Mouse (Mus musculus) limb, embryonic 11.5 days (tissue): ENCODE measurements around the gene Tnrc18. TPM values are rescaled to one million over a fixed set of nuclear protein-coding genes. Genes with fewer than 3 reads are reported as not detected.

Experiments
- ATAC-seq: fragments of 200-750 bp; cut with Nextera tagmentation; 2 replicates; pipeline ENCODE4 v1.8.0; 2017; ENCODE audit warnings: low read depth; ENCODE audit not compliant: insufficient number of reproducible peaks, low FRiP score, low TSS enrichment
- DNase-seq: peaks from one replicate; pipeline ENCODE4 v3.0.0-alpha.2; 2015; ENCODE audit warnings: low spot score
- H3K27ac ChIP-seq: fragments of 300-500 bp; sonication (generic); replicated peaks from 2 replicates; pipeline ENCODE4 v1.5.1; 2014; ENCODE audit warnings: low read depth, mild to moderate bottlenecking, low read length
- H3K27me3 ChIP-seq: fragments of 300-500 bp; sonication (generic); 2 replicates; pipeline ENCODE4 v1.6.1; 2014; ENCODE audit warnings: mild to moderate bottlenecking, low read length, mixed read lengths; ENCODE audit not compliant: control insufficient read depth, insufficient read depth
- H3K36me3 ChIP-seq: fragments of 300-500 bp; sonication (generic); 2 replicates; pipeline ENCODE4 v1.6.1; 2014; ENCODE audit warnings: mild to moderate bottlenecking, low read length, moderate library complexity, mixed read lengths; ENCODE audit not compliant: control insufficient read depth, insufficient read depth
- H3K4me1 ChIP-seq: fragments of 300-500 bp; sonication (generic); 2 replicates; pipeline ENCODE4 v1.6.1; 2014; ENCODE audit warnings: low read length, mixed read lengths; ENCODE audit not compliant: control insufficient read depth, insufficient read depth
- H3K4me2 ChIP-seq: fragments of 300-500 bp; sonication (generic); 2 replicates; pipeline ENCODE4 v1.6.1; 2014; ENCODE audit warnings: low read depth, mild to moderate bottlenecking, moderate library complexity; ENCODE audit not compliant: severe bottlenecking
- H3K4me3 ChIP-seq: fragments of 300-500 bp; sonication (generic); 2 replicates; pipeline ENCODE4 v1.5.1; 2014; ENCODE audit warnings: low read depth, low read length
- H3K9ac ChIP-seq: fragments of 300-500 bp; sonication (generic); 2 replicates; pipeline ENCODE4 v1.6.1; 2014; ENCODE audit warnings: mild to moderate bottlenecking, low read length
- H3K9me3 ChIP-seq: fragments of 300-500 bp; sonication (generic); 2 replicates; pipeline ENCODE4 v1.6.1; 2016; ENCODE audit warnings: low read length; ENCODE audit not compliant: control insufficient read depth
- WGBS: fragments of 180-500 bp; shearing (Covaris S2); extraction: QIAGEN DNeasy Blood & Tissue Kit; methylation state at CpG from one replicate; pipeline ENCODE4 v1.1.7; 2014; 5-methylcytosine and 5-hydroxymethylcytosine counted together
- polyA plus RNA-seq: library from polyadenylated mRNA; unstranded; fragments of >200 nt; fragmentation: Nextera tagmentation; extraction: Ambion mirVana; gene quantifications from 2 replicates; pipeline ENCODE4 v1.2.1, GENCODE M21; 2014

Gene Tnrc18
- polyA plus RNA-seq, 1 experiment from 2014 or later = 42.2 TPM

DNA sequence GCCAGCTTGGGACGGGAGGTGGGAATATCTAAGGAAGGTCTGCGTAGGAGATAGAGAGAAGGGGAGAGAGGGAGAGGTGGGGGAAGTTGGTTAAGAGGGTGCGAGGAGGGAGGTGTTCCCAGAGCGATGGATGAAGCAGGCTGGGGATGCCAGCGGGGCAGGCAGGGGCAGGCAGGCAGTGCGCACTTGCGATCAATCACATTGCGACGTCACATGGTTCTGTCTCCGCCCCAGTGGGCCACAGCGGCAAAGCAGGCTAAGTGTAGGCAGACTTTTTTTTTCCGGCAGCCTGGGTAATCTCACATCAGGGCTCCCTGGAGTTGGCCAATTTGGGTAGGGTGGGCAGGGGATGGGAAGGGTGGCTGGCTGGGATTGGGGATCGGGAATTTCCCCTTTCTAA is 65.2 kb downstream of the Tnrc18 start:
- DNase-seq (no peak), ATAC-seq (no peak)
- no peaks in the 10 kb centered on the region for H3K4me1 ChIP-seq
- H3K4me2 ChIP-seq = no peak overlapping the region
- no peaks in the 10 kb centered on the region for H3K9me3 ChIP-seq
- WGBS = 39% methylated on average over 13 of the region's 13 CpGs
- H3K27ac ChIP-seq = no peak overlapping the region
- H3K9ac ChIP-seq = no peak overlapping the region
- no peak overlapping the region for H3K4me3 ChIP-seq
- H3K36me3 ChIP-seq = peaks cover 18% of the 10 kb centered on the region; the same call in 1 of the 2 replicates
- H3K27me3 ChIP-seq = no peaks in the 10 kb centered on the region

DNA sequence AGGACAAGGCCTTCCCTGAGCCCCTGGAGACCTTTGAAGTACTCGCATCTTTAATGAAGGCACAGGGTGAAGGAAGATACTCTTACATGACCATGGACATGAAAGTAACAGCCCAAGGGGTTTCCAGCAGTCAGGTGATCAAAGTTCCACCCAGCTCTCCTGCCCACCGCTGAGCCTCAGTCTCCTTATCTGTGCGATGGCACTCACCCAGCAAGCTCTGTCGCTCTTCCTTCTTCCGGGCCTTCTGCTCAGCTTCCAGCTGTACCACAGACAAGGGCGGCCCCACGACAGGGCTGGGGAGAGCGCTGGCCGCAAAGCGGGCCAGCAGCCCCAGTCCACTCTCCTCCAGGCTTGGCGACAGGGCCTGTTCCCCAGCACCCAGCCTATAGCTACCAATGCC is 67.3 kb downstream of the Tnrc18 start:
- Histone ChIP-seq H3K9ac (no peak overlapping the region), H3K4me1 (no peaks in the 10 kb centered on the region), H3K27ac (no peak overlapping the region), H3K9me3 (no peaks in the 10 kb centered on the region), H3K27me3 (no peaks in the 10 kb centered on the region), H3K36me3 (peaks cover 11% of the 10 kb centered on the region; the same call in 1 of the 2 replicates), H3K4me3 (no peak overlapping the region), H3K4me2 (no peak overlapping the region)
- ATAC-seq = no peak
- DNase-seq = no peak
- 87% methylated on average over 11 of the region's 11 CpGs for WGBS

DNA sequence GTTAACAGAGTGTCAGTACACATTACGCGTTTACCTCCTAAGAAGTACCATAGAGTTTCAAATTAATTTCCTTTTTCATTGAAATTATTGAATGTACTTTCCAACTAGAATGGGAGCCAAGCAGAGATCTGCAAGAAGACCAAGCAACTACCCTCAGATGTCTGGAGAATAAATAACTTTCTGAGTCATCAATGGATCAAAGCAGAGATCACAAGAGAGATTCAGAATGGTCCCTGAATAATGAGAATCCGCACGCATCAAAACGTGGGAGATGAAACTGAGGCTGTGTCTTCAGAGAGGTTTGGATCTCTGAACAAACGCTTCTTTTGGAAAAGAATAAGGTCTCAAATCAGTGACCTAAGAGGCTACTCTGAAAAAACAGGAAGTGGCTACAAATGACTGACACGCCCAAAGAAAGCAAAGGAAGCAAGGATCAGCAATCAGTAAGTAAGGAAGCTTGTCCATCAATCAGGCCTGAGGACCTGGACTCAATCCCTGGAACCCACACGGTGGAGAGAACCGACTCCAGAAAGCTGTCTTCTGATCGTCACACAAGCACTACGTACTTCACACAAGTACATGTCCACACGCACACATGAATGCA is 70.3 kb downstream of the Tnrc18 start:
- Histone ChIP-seq H3K4me2 (no peak overlapping the region), H3K9ac (no peak overlapping the region), H3K4me1 (no peaks in the 10 kb centered on the region), H3K27ac (no peak overlapping the region), H3K36me3 (peaks cover 25% of the 10 kb centered on the region), H3K4me3 (no peak overlapping the region), H3K27me3 (no peaks in the 10 kb centered on the region), H3K9me3 (no peaks in the 10 kb centered on the region; the same call in 1 of the 2 replicates)
- no peak for ATAC-seq
- 89% methylated on average over 12 of the region's 12 CpGs for WGBS
- no peak for DNase-seq

DNA sequence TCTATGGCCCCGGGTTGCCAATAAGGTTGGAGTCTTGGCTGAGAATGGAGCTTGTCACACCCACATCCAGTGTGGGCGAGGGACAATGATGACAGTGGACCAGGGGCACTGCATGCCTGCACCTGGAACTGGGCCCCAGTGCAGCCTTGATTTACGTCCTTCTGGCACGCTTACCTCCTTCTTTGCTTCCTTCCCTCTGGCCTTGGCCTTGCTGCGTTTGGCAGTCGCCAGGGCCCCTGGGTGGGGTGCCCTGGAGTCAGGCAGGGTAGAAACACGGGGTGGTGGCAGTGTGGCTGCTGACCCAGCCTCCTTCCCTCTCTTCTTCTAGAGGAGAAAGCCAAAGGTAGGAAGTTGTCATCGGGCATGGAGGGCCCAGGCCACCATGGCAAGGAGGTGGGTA is 77.5 kb downstream of the Tnrc18 start:
- Histone ChIP-seq H3K27me3 (no peaks in the 10 kb centered on the region), H3K9ac (no peak overlapping the region), H3K4me1 (no peaks in the 10 kb centered on the region), H3K4me3 (no peak overlapping the region), H3K27ac (no peak overlapping the region), H3K36me3 (peaks cover 43% of the 10 kb centered on the region), H3K4me2 (no peak overlapping the region), H3K9me3 (no peaks in the 10 kb centered on the region; the same call in 1 of the 2 replicates)
- DNase-seq (no peak), ATAC-seq (no peak)
- 85% methylated on average over 8 of the region's 8 CpGs for WGBS

DNA sequence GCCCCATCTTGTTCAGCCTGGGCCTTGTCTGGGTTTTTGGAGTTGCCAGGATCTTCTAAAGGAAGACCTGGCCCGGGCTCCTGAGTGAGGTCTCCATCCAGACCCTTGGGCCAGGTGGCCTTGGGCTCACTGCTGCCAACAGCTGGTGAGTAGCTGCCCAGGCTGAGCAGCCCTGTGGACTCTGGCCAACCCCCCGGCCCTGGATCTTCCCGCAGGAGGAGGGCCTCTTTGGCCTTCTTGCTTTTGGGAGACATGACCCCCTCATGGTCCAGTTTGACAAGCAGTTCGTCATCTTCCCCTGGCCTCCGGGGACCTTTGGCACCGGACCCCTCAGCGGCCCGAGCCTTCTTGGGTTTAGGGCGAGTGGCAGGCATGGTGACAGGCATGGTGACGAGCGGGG is 85.5 kb downstream of the Tnrc18 start:
- ATAC-seq (no peak), DNase-seq (no peak)
- WGBS = 94% methylated on average over 11 of the region's 11 CpGs
- Histone ChIP-seq H3K4me3 (no peak overlapping the region), H3K4me1 (no peaks in the 10 kb centered on the region), H3K27ac (no peak overlapping the region), H3K9me3 (no peaks in the 10 kb centered on the region), H3K36me3 (peaks cover 70% of the 10 kb centered on the region), H3K9ac (no peak overlapping the region), H3K4me2 (no peak overlapping the region), H3K27me3 (no peaks in the 10 kb centered on the region)

DNA sequence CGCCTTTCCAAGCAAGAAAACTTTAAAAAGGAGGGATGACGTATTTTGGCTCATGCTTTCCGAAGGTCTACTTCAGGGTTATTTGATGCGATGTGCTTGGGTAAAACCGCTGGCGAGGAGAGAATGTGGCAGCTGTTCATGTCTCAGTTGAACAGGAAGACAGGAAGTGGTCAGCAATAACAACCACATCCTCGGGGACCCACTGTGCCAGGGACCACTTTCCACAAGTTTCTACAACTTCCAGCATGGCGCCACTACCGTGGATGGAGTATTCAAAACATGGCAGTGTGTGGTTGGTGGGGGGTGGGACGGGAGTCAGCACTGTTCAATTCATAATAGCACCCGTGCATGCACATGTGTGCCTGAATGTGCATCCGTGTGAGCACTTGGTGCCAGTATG is 87.2 kb downstream of the Tnrc18 start:
- peaks cover 73% of the 10 kb centered on the region for H3K36me3 ChIP-seq
- no peaks in the 10 kb centered on the region for H3K27me3 ChIP-seq
- ATAC-seq = no peak
- no peak overlapping the region for H3K4me3 ChIP-seq
- WGBS = 93% methylated on average over 12 of the region's 12 CpGs
- no peak overlapping the region for H3K9ac ChIP-seq
- no peak for DNase-seq
- H3K4me1 ChIP-seq = no peaks in the 10 kb centered on the region
- no peak overlapping the region for H3K4me2 ChIP-seq
- no peaks in the 10 kb centered on the region for H3K9me3 ChIP-seq
- no peak overlapping the region for H3K27ac ChIP-seq

- 97% methylated on average over 16 of the region's 16 CpGs for WGBS
- no peak overlapping the region for H3K9ac ChIP-seq
Measured at GRCm38 (mm10) chr5:142728301-142728700, 89.2 kb downstream of the Tnrc18 start.

GRCm38 (mm10) chr5:142726748-142727147 is 90.7 kb downstream of the Tnrc18 start:
- no peaks in the 10 kb centered on the region for H3K27me3 ChIP-seq
- no peak for ATAC-seq
- no peak overlapping the region for H3K9ac ChIP-seq
- no peak overlapping the region for H3K4me3 ChIP-seq
- H3K36me3 ChIP-seq = peaks cover 47% of the 10 kb centered on the region
- WGBS = 85% methylated on average over 6 of the region's 6 CpGs
- no peaks in the 10 kb centered on the region for H3K9me3 ChIP-seq
- no peak overlapping the region for H3K4me2 ChIP-seq
- 0 out of 2 replicates have a peak, but pooled peaks cover 4% of the 10 kb centered on the region for H3K4me1 ChIP-seq
- DNase-seq = no peak
- no peak overlapping the region for H3K27ac ChIP-seq

More at GRCm38 (mm10) chr5:142728301-142728700, 89.2 kb downstream of the Tnrc18 start:
- no peak overlapping the region for H3K4me2 ChIP-seq
- peaks cover 57% of the 10 kb centered on the region for H3K36me3 ChIP-seq
- DNase-seq (no peak), ATAC-seq (no peak)
- H3K27me3 ChIP-seq = no peaks in the 10 kb centered on the region
- no peak overlapping the region for H3K4me3 ChIP-seq
- H3K4me1 ChIP-seq = 0 out of 2 replicates have a peak, but pooled peaks cover 4% of the 10 kb centered on the region
- H3K27ac ChIP-seq = no peak overlapping the region
- H3K9me3 ChIP-seq = no peaks in the 10 kb centered on the region

DNA sequence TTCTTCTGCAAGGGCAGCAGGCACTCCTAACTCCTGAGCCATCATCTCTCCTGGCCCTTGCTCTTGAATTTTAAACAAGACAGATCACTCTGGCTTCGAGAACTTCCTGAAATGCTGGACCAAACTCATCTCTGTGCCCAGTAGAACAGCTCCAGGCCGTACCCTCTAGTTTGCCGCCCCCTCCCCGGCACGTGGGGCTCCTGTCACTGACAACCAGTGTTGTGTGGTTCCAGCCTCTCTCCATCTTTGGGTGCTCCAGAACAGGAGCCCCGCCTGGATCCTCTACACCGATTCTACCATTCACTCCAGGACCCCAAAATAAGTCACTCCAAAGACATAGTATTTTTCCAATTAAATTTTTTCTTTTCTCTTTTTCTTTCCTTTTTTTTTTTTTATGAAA is 93.2 kb downstream of the Tnrc18 start:
- DNase-seq (no peak), ATAC-seq (no peak)
- H3K4me2 ChIP-seq = no peak overlapping the region
- WGBS = 95% methylated on average over 7 of the region's 7 CpGs
- H3K4me3 ChIP-seq = no peak overlapping the region
- no peak overlapping the region for H3K27ac ChIP-seq
- H3K4me1 ChIP-seq = 0 out of 2 replicates have a peak, but pooled peaks cover 4% of the 10 kb centered on the region
- H3K9me3 ChIP-seq = no peaks in the 10 kb centered on the region
- peaks cover 30% of the 10 kb centered on the region for H3K36me3 ChIP-seq
- no peak overlapping the region for H3K9ac ChIP-seq
- H3K27me3 ChIP-seq = no peaks in the 10 kb centered on the region
